Mouse (Mus musculus) forebrain, postnatal 0 days (tissue): ENCODE data around the gene Tagln2. TPM values are rescaled to one million over a fixed set of nuclear protein-coding genes. Genes with fewer than 3 reads are reported as not detected.

Source experiments
- ATAC-seq: fragments of 200-750 bp; cut with Nextera tagmentation; 2 replicates; pipeline ENCODE4 v1.8.0; 2017; ENCODE audit warnings: mild to moderate bottlenecking, moderate library complexity
- DNase-seq: peaks from one replicate; pipeline ENCODE4 v3.0.0-alpha.2; 2015
- H3K27ac ChIP-seq: fragments of 300-500 bp; sonication (generic); 2 replicates; pipeline ENCODE4 v1.5.1; 2014; ENCODE audit warnings: low read depth, mild to moderate bottlenecking, antibody characterized with exemption, low read length, moderate library complexity, mixed read lengths
- H3K27me3 ChIP-seq: fragments of 300-500 bp; sonication (generic); 2 replicates; pipeline ENCODE4 v1.6.1; 2014; ENCODE audit warnings: mild to moderate bottlenecking, low read length, mixed read lengths; ENCODE audit not compliant: insufficient read depth
- H3K36me3 ChIP-seq: fragments of 300-500 bp; sonication (generic); 2 replicates; pipeline ENCODE4 v1.6.1; 2014; ENCODE audit warnings: mild to moderate bottlenecking, moderate library complexity; ENCODE audit not compliant: insufficient read depth
- H3K4me1 ChIP-seq: fragments of 300-500 bp; sonication (generic); 2 replicates; pipeline ENCODE4 v1.6.1; 2014; ENCODE audit warnings: antibody characterized with exemption; ENCODE audit not compliant: insufficient read depth
- H3K4me2 ChIP-seq: fragments of 300-500 bp; sonication (generic); 2 replicates; pipeline ENCODE4 v1.6.1; 2014; ENCODE audit warnings: low read depth, mild to moderate bottlenecking, moderate library complexity
- H3K4me3 ChIP-seq: fragments of 300-500 bp; sonication (generic); 2 replicates; pipeline ENCODE4 v1.5.1; 2014; ENCODE audit warnings: low read depth, low read length, mixed read lengths
- H3K9ac ChIP-seq: fragments of 300-500 bp; sonication (generic); 2 replicates; pipeline ENCODE4 v1.6.1; 2014; ENCODE audit warnings: mild to moderate bottlenecking
- H3K9me3 ChIP-seq: fragments of 300-500 bp; sonication (generic); 2 replicates; pipeline ENCODE4 v1.6.1; 2016; ENCODE audit warnings: low read length
- CTCF ChIP-seq: sonication (generic); IDR thresholded peaks from 2 replicates; pipeline ENCODE4 v1.5.1; 2016; ENCODE audit warnings: antibody characterized with exemption, control low read depth, low read depth
- WGBS: fragments of 180-500 bp; shearing (Covaris S2); extraction: QIAGEN DNeasy Blood & Tissue Kit; methylation state at CpG from one replicate; pipeline ENCODE4 v1.1.7; 2014; 5-methylcytosine and 5-hydroxymethylcytosine counted together
- polyA plus RNA-seq: library from polyadenylated mRNA; unstranded; fragments of >200 nt; fragmentation: Nextera tagmentation; extraction: Ambion mirVana; gene quantifications from 2 replicates; pipeline ENCODE4 v1.2.1, GENCODE M21; 2015
- total RNA-seq: library from RNA; depleted of rRNA; stranded (reverse); fragments of >200 nt; gene quantifications from 2 replicates; pipeline ENCODE4 v1.2.3, GENCODE M21; 2014

Gene Tagln2
- total and polyA plus RNA-seq, 2 experiments from 2014 or later = 33.8 to 48.5 TPM

GRCm38 (mm10) chr1:172503111-172503997 lies 3.5 kb downstream of the Tagln2 start:
- DNase-seq (peak; percentile 38), ATAC-seq (no peak; the same call in 1 of the 2 replicates)
- 28% methylated on average over 14 of the region's 14 CpGs for WGBS
- Histone ChIP-seq H3K4me2 (peak overlapping the region; percentile 3; the same call in 1 of the 2 replicates), H3K4me1 (peaks cover 4% of the 10 kb centered on the region; the same call in 1 of the 2 replicates), H3K9ac (no peak overlapping the region), H3K4me3 (no peak overlapping the region), H3K27ac (no peak overlapping the region), H3K36me3 (peaks cover 5% of the 10 kb centered on the region; the same call in 1 of the 2 replicates), H3K27me3 (peaks cover 23% of the 10 kb centered on the region), H3K9me3 (no peaks in the 10 kb centered on the region)
- TF ChIP-seq CTCF = no peak

- H3K27ac ChIP-seq = no peak overlapping the region
- no peak for TF ChIP-seq CTCF
- no peak overlapping the region for H3K4me3 ChIP-seq
- H3K36me3 ChIP-seq = no peaks in the 10 kb centered on the region
- H3K4me1 ChIP-seq = peaks cover 4% of the 10 kb centered on the region; the same call in 1 of the 2 replicates
- DNase-seq = no peak
- H3K9ac ChIP-seq = no peak overlapping the region
- H3K27me3 ChIP-seq = peaks cover 23% of the 10 kb centered on the region
- H3K4me2 ChIP-seq = no peak overlapping the region
- H3K9me3 ChIP-seq = no peaks in the 10 kb centered on the region
- no peak for ATAC-seq
- WGBS = 64% methylated on average over 8 of the region's 8 CpGs
Measured at GRCm38 (mm10) chr1:172504756-172505155, 4.9 kb downstream of the Tagln2 start.

- Histone ChIP-seq H3K4me2 (no peak overlapping the region), H3K9ac (no peak overlapping the region), H3K27ac (no peak overlapping the region), H3K36me3 (no peaks in the 10 kb centered on the region), H3K4me1 (peaks cover 4% of the 10 kb centered on the region; the same call in 1 of the 2 replicates), H3K27me3 (0 out of 2 replicates have a peak, but pooled peaks cover 3% of the 10 kb centered on the region), H3K4me3 (no peak overlapping the region), H3K9me3 (no peaks in the 10 kb centered on the region)
- no peak for TF ChIP-seq CTCF
- ATAC-seq (no peak), DNase-seq (no peak)
- 65% methylated on average over 5 of the region's 5 CpGs for WGBS
Measured at GRCm38 (mm10) chr1:172507001-172507400, 7.2 kb downstream of the Tagln2 start.

- 91% methylated on average over 3 of the region's 3 CpGs for WGBS
- ATAC-seq (no peak), DNase-seq (no peak)
- Histone ChIP-seq H3K27me3 (no peaks in the 10 kb centered on the region), H3K9ac (no peak overlapping the region), H3K36me3 (no peaks in the 10 kb centered on the region), H3K27ac (no peak overlapping the region), H3K4me3 (no peak overlapping the region), H3K4me2 (no peak overlapping the region), H3K4me1 (peaks cover 4% of the 10 kb centered on the region; the same call in 1 of the 2 replicates), H3K9me3 (no peaks in the 10 kb centered on the region)
- no peak for TF ChIP-seq CTCF
Measured at GRCm38 (mm10) chr1:172507701-172508100, 7.9 kb downstream of the Tagln2 start.

- no peaks in the 10 kb centered on the region for H3K9me3 ChIP-seq
- TF ChIP-seq CTCF = no peak
- H3K27ac ChIP-seq = no peak overlapping the region
- H3K36me3 ChIP-seq = no peaks in the 10 kb centered on the region
- DNase-seq = no peak
- 0 out of 2 replicates have a peak, but pooled peaks have one; percentile 25 for ATAC-seq
- 47% methylated on average over 2 of the region's 2 CpGs for WGBS
- peaks cover 2% of the 10 kb centered on the region; the same call in 1 of the 2 replicates for H3K4me1 ChIP-seq
- H3K4me3 ChIP-seq = no peak overlapping the region
- H3K4me2 ChIP-seq = no peak overlapping the region
- H3K27me3 ChIP-seq = no peaks in the 10 kb centered on the region
- H3K9ac ChIP-seq = no peak overlapping the region
Measured at GRCm38 (mm10) chr1:172508172-172508571, 8.3 kb downstream of the Tagln2 start.

- no peaks in the 10 kb centered on the region for H3K36me3 ChIP-seq
- H3K4me1 ChIP-seq = no peaks in the 10 kb centered on the region
- no peak overlapping the region for H3K4me2 ChIP-seq
- WGBS = 69% methylated on average over 5 of the region's 5 CpGs
- H3K27me3 ChIP-seq = no peaks in the 10 kb centered on the region
- H3K9ac ChIP-seq = no peak overlapping the region
- ATAC-seq (no peak), DNase-seq (no peak)
- H3K27ac ChIP-seq = no peak overlapping the region
- H3K4me3 ChIP-seq = no peak overlapping the region
- H3K9me3 ChIP-seq = no peaks in the 10 kb centered on the region
- no peak for TF ChIP-seq CTCF
Measured at GRCm38 (mm10) chr1:172509235-172509634, 9.4 kb downstream of the Tagln2 start.

- no peaks in the 10 kb centered on the region for H3K36me3 ChIP-seq
- H3K4me2 ChIP-seq = no peak overlapping the region
- ATAC-seq (no peak), DNase-seq (no peak)
- no peak overlapping the region for H3K27ac ChIP-seq
- no peak overlapping the region for H3K9ac ChIP-seq
- TF ChIP-seq CTCF = no peak
- H3K27me3 ChIP-seq = no peaks in the 10 kb centered on the region
- no peak overlapping the region for H3K4me3 ChIP-seq
- H3K4me1 ChIP-seq = no peaks in the 10 kb centered on the region
- WGBS = 56% methylated on average over 8 of the region's 8 CpGs
- no peaks in the 10 kb centered on the region for H3K9me3 ChIP-seq
Measured at GRCm38 (mm10) chr1:172509983-172510382, 10.1 kb downstream of the Tagln2 start.
